9 mouse cellular contexts compared by ENCODE assay signal in genomic region chr12:55518061-55518738, GRCm38 (mm10). TPM values are rescaled to one million over a fixed set of nuclear protein-coding genes. Genes with fewer than 3 reads are reported as not detected.
A peak's percentile ranks its signal among the peaks of the same experiment; 100 is the strongest.
DNase-seq lines count a peak whose midpoint lies in the region; ATAC-seq and TF ChIP-seq lines count a peak whose summit lies in the region.
"Had no signal": no experiment of that assay in that cellular context is flagged by ENCODE, and none has a peak within 500 bp of the region (broad histone marks: within the 10 kb centered on the region; RNA-seq: fewer than 3 reads in every experiment).

No protein-coding gene starts in this region.

- peak overlapping the region; percentile 11; the same call in 1 of the 2 replicates for H3K4me2 ChIP-seq in midbrain, embryonic 14.5 days (ENCODE audit: low read length)

- H3K4me3 ChIP-seq in bone marrow macrophage, adult 2 months (ENCODE audit: insufficient read depth, low read length), result no peak overlapping the region
- no peak overlapping the region for H3K4me3 ChIP-seq in midbrain, embryonic 14.5 days (replicated peaks; ENCODE audit: low read depth, low read length)
- H3K4me3 ChIP-seq in thymus, adult 2 months (ENCODE audit: control insufficient read depth, insufficient read depth, low read length), result no peak overlapping the region
- H3K4me3 ChIP-seq: megakaryocyte, embryonic 14.5 days had no signal

- H3K27me3 ChIP-seq in midbrain, embryonic 14.5 days (ENCODE audit: control insufficient read depth, insufficient read depth, low read length), result no peaks in the 10 kb centered on the region
- no peaks in the 10 kb centered on the region for H3K27me3 ChIP-seq in thymus, adult 2 months (ENCODE audit: control insufficient read depth, insufficient read depth, low read length)

- no peak for TF ChIP-seq POLR2A in bone marrow macrophage, adult 2 months (IDR thresholded peaks at IDR 0.05; ENCODE audit: borderline replicate concordance, low read depth, low read length)
- TF ChIP-seq POLR2A in thymus, adult 2 months (IDR thresholded peaks at IDR 0.05; ENCODE audit: control insufficient read depth, extremely low read depth, insufficient read depth, low read length, poor library complexity), result no peak

- no peaks in the 10 kb centered on the region for H3K36me3 ChIP-seq in midbrain, embryonic 14.5 days (ENCODE audit: control insufficient read depth, insufficient read depth, low read length)
- no peaks in the 10 kb centered on the region for H3K36me3 ChIP-seq in thymus, adult 2 months (ENCODE audit: control insufficient read depth, insufficient read depth, low read length)

- DNase-seq in cerebellum, adult 11 months, result peak; percentile 8
- no peak for DNase-seq in cerebellum, adult 11-12 months
- DNase-seq in A20 (ENCODE audit: low read depth, low spot score), result peak; percentile 71
- peak; percentile 26 to 29 for DNase-seq in frontal cortex, postnatal 25 days (ENCODE audit: low spot score in 2 of 2)
- DNase-seq in layer of hippocampus, postnatal 10 days (ENCODE audit: low spot score in 2 of 2), result peak; percentile 67 to 80
- peak; percentile 75 for DNase-seq in midbrain, embryonic 14.5 days
- peak; percentile 36 for DNase-seq in thymus, adult 2 months

- ATAC-seq in midbrain, embryonic 14.5 days (ENCODE audit: low FRiP score, low TSS enrichment), result peak; percentile 69

- H3K27ac ChIP-seq in bone marrow macrophage, adult 2 months (ENCODE audit: insufficient read depth, low read depth, low read length), result no peak overlapping the region
- no peak overlapping the region for H3K27ac ChIP-seq in midbrain, embryonic 14.5 days (replicated peaks; ENCODE audit: low read depth, low read length)
- H3K27ac ChIP-seq in thymus, adult 2 months (ENCODE audit: control insufficient read depth, insufficient read depth, low read length), result no peak overlapping the region

- 33% methylated on average over 15 of the region's 15 CpGs for WGBS in midbrain, embryonic 14.5 days
- 66% methylated on average over 15 of the region's 15 CpGs for WGBS in thymus, adult 2 months

- H3K4me1 ChIP-seq in bone marrow macrophage, adult 2 months (ENCODE audit: control insufficient read depth, insufficient read depth, low read length), result no peaks in the 10 kb centered on the region
- H3K4me1 ChIP-seq in midbrain, embryonic 14.5 days (ENCODE audit: control insufficient read depth, insufficient read depth, low read length), result no peaks in the 10 kb centered on the region
- H3K4me1 ChIP-seq in thymus, adult 2 months (replicated peaks; ENCODE audit: control insufficient read depth, insufficient read depth, low read length), result no peaks in the 10 kb centered on the region
- H3K4me1 ChIP-seq: megakaryocyte, embryonic 14.5 days had no signal

- peak; percentile 94 for TF ChIP-seq CTCF in bone marrow macrophage, adult 2 months (IDR thresholded peaks at IDR 0.05; ENCODE audit: low read depth, low read length)
- TF ChIP-seq CTCF in thymus, adult 2 months (IDR thresholded peaks at IDR 0.05; ENCODE audit: borderline replicate concordance, control insufficient read depth, extremely low read depth, insufficient read depth, low read length, poor library complexity), result peak; percentile 76

- H3K9ac ChIP-seq in midbrain, embryonic 14.5 days (replicated peaks; ENCODE audit: low read length), result no peak overlapping the region

- H3K9me3 ChIP-seq in midbrain, embryonic 14.5 days (ENCODE audit: control insufficient read depth, low read length), result no peaks in the 10 kb centered on the region
- H3K9me3 ChIP-seq: megakaryocyte, embryonic 14.5 days had no signal

RNA-seq across cellular contexts. Expression of gene Nfkbia, which starts 25.8 kb away (rescaled TPM):
- polyA plus RNA-seq in bone marrow macrophage, adult 2 months (2012; ENCODE audit: insufficient read depth, insufficient read length, missing spikeins), result 143 TPM in 2 replicates
- total RNA-seq in layer of hippocampus, postnatal 10 days (2021), result 10 to 100 TPM; 34.0 to 43.0 TPM
- polyA plus RNA-seq in midbrain, embryonic 14.5 days (2014; fragmentation: Nextera tagmentation; extraction: Ambion mirVana), result 49.6 and 52.1 TPM in 2 replicates
- polyA plus RNA-seq in thymus, adult 2 months (2012; rRNA removed), result 613 and 674 TPM in 2 replicates

RNA-seq across cellular contexts. Expression of gene Aldoart2, which starts 46.8 kb away (rescaled TPM):
- 0.74 TPM in 1 of 2 replicates, not detected in the other for polyA plus RNA-seq in bone marrow macrophage, adult 2 months (2012; ENCODE audit: insufficient read depth, insufficient read length, missing spikeins)
- total RNA-seq in layer of hippocampus, postnatal 10 days (2021), result under 1 TPM in 1 of 2 experiments, not detected in 1; 0.33 TPM
- polyA plus RNA-seq in midbrain, embryonic 14.5 days (2014; fragmentation: Nextera tagmentation; extraction: Ambion mirVana), result not detected in 2 replicates
- 0.09 and 0.11 TPM in 2 replicates for polyA plus RNA-seq in thymus, adult 2 months (2012; rRNA removed)
